Mouse (Mus musculus): ENCODE results near the gene Ism2. TPM values are rescaled to one million over a fixed set of nuclear protein-coding genes. Genes with fewer than 3 reads are reported as not detected.
A peak's percentile ranks its signal among the peaks of the same experiment; 100 is the strongest.

The Ism2 gene
- polyA plus RNA-seq (2015; fragmentation: Nextera tagmentation; extraction: Ambion mirVana), result 1.1 and 1.6 TPM in 2 replicates

GRCm38 (mm10) chr12:87299657-87300440, at the start of gene Ism2:
Ism2 (minus strand) TSS chr12:87299705.
- Histone ChIP-seq H3K4me1 (peaks cover 11% of the 10 kb centered on the region; the same call in 1 of the 2 replicates), H3K4me3 (peak within 1 kb of the TSS; percentile 75), H3K27me3 (peaks cover 33% of the 10 kb centered on the region), H3K36me3 (no peaks in the 10 kb centered on the region), H3K9ac (peak within 1 kb of the TSS; percentile 77), H3K4me2 (peak within 1 kb of the TSS; percentile 99), H3K9me3 (no peaks in the 10 kb centered on the region), H3K27ac (no peak within 1 kb of the TSS)
- under 1% methylated on average over 86 of the region's 86 CpGs for WGBS
- no peak for ATAC-seq (ENCODE audit: insufficient number of reproducible peaks, insufficient read depth, low FRiP score, low TSS enrichment, low read depth)

- H3K36me3 ChIP-seq, result peaks cover 22% of the 10 kb centered on the region
Observed at GRCm38 (mm10) chr12:87348029-87348428, 48.5 kb upstream of the Ism2 start.

GRCm38 (mm10) chr12:87347511-87347910, 48.0 kb upstream of the Ism2 start:
- Histone ChIP-seq H3K9ac (no peak overlapping the region), H3K4me1 (no peaks in the 10 kb centered on the region), H3K9me3 (no peaks in the 10 kb centered on the region), H3K4me2 (no peak overlapping the region), H3K27me3 (no peaks in the 10 kb centered on the region), H3K27ac (no peak overlapping the region), H3K36me3 (peaks cover 22% of the 10 kb centered on the region), H3K4me3 (no peak overlapping the region)
- no peak for ATAC-seq (ENCODE audit: insufficient number of reproducible peaks, insufficient read depth, low FRiP score, low TSS enrichment, low read depth)
- 95% methylated on average over 2 of the region's 2 CpGs for WGBS

More at GRCm38 (mm10) chr12:87348029-87348428, 48.5 kb upstream of the Ism2 start:
- no peaks in the 10 kb centered on the region for H3K27me3 ChIP-seq
- ATAC-seq (ENCODE audit: insufficient number of reproducible peaks, insufficient read depth, low FRiP score, low TSS enrichment, low read depth), result no peak
- H3K4me1 ChIP-seq, result no peaks in the 10 kb centered on the region
- no peak overlapping the region for H3K4me2 ChIP-seq
- no peak overlapping the region for H3K27ac ChIP-seq
- no peak overlapping the region for H3K9ac ChIP-seq
- no peaks in the 10 kb centered on the region for H3K9me3 ChIP-seq
- H3K4me3 ChIP-seq, result no peak overlapping the region
- WGBS, result 85% methylated on average over 2 of the region's 2 CpGs

GRCm38 (mm10) chr12:87343084-87343605, 43.6 kb upstream of the Ism2 start:
- H3K9me3 ChIP-seq, result no peaks in the 10 kb centered on the region
- peaks cover 29% of the 10 kb centered on the region for H3K36me3 ChIP-seq
- ATAC-seq (ENCODE audit: insufficient number of reproducible peaks, insufficient read depth, low FRiP score, low TSS enrichment, low read depth), result no peak

GRCm38 (mm10) chr12:87338082-87338481, 38.6 kb upstream of the Ism2 start:
- no peaks in the 10 kb centered on the region for H3K27me3 ChIP-seq
- no peak overlapping the region for H3K9ac ChIP-seq
- no peaks in the 10 kb centered on the region for H3K9me3 ChIP-seq
- WGBS, result 75% methylated on average over 4 of the region's 4 CpGs
- H3K4me1 ChIP-seq, result no peaks in the 10 kb centered on the region
- no peak overlapping the region for H3K4me2 ChIP-seq
- H3K36me3 ChIP-seq, result peaks cover 12% of the 10 kb centered on the region
- H3K4me3 ChIP-seq, result no peak overlapping the region
- H3K27ac ChIP-seq, result no peak overlapping the region
- ATAC-seq (ENCODE audit: insufficient number of reproducible peaks, insufficient read depth, low FRiP score, low TSS enrichment, low read depth), result no peak

More at GRCm38 (mm10) chr12:87343084-87343605, 43.6 kb upstream of the Ism2 start:
- no peak overlapping the region for H3K9ac ChIP-seq
- H3K27ac ChIP-seq, result no peak overlapping the region
- no peaks in the 10 kb centered on the region for H3K27me3 ChIP-seq
- no peak overlapping the region for H3K4me3 ChIP-seq
- no peak overlapping the region for H3K4me2 ChIP-seq
- no peaks in the 10 kb centered on the region for H3K4me1 ChIP-seq

- Histone ChIP-seq H3K27me3 (no peaks in the 10 kb centered on the region), H3K9me3 (no peaks in the 10 kb centered on the region), H3K4me3 (no peak overlapping the region), H3K27ac (no peak overlapping the region), H3K4me1 (peaks cover 12% of the 10 kb centered on the region; the same call in 1 of the 2 replicates), H3K36me3 (no peaks in the 10 kb centered on the region), H3K9ac (no peak overlapping the region), H3K4me2 (no peak overlapping the region)
- 36% methylated on average over 2 of the region's 2 CpGs for WGBS
- ATAC-seq (ENCODE audit: insufficient number of reproducible peaks, insufficient read depth, low FRiP score, low TSS enrichment, low read depth), result no peak
Observed at GRCm38 (mm10) chr12:87334886-87335285, 35.4 kb upstream of the Ism2 start.

- Histone ChIP-seq H3K4me3 (no peak overlapping the region), H3K9ac (no peak overlapping the region), H3K36me3 (no peaks in the 10 kb centered on the region), H3K4me1 (peaks cover 14% of the 10 kb centered on the region; the same call in 1 of the 2 replicates), H3K4me2 (no peak overlapping the region), H3K27me3 (no peaks in the 10 kb centered on the region), H3K27ac (no peak overlapping the region), H3K9me3 (no peaks in the 10 kb centered on the region)
- no peak for ATAC-seq (ENCODE audit: insufficient number of reproducible peaks, insufficient read depth, low FRiP score, low TSS enrichment, low read depth)
Observed at GRCm38 (mm10) chr12:87333794-87334193, 34.3 kb upstream of the Ism2 start.

- H3K36me3 ChIP-seq, result no peaks in the 10 kb centered on the region
- WGBS, result 83% methylated on average over 4 of the region's 4 CpGs
- H3K27me3 ChIP-seq, result no peaks in the 10 kb centered on the region
- no peak overlapping the region for H3K27ac ChIP-seq
- no peak overlapping the region for H3K4me2 ChIP-seq
- H3K4me1 ChIP-seq, result peaks cover 19% of the 10 kb centered on the region; the same call in 1 of the 2 replicates
- no peak overlapping the region for H3K9ac ChIP-seq
- no peak overlapping the region for H3K4me3 ChIP-seq
- no peaks in the 10 kb centered on the region for H3K9me3 ChIP-seq
- no peak for ATAC-seq (ENCODE audit: insufficient number of reproducible peaks, insufficient read depth, low FRiP score, low TSS enrichment, low read depth)
Observed at GRCm38 (mm10) chr12:87332511-87332910, 33.0 kb upstream of the Ism2 start.

GRCm38 (mm10) chr12:87331908-87332307, 32.4 kb upstream of the Ism2 start:
- no peaks in the 10 kb centered on the region for H3K9me3 ChIP-seq
- no peak overlapping the region for H3K4me2 ChIP-seq
- H3K27me3 ChIP-seq, result no peaks in the 10 kb centered on the region
- 55% methylated on average over 5 of the region's 5 CpGs for WGBS
- H3K4me1 ChIP-seq, result peaks cover 21% of the 10 kb centered on the region; the same call in 1 of the 2 replicates
- H3K36me3 ChIP-seq, result no peaks in the 10 kb centered on the region
- no peak overlapping the region for H3K27ac ChIP-seq
- H3K4me3 ChIP-seq, result no peak overlapping the region
- ATAC-seq (ENCODE audit: insufficient number of reproducible peaks, insufficient read depth, low FRiP score, low TSS enrichment, low read depth), result no peak
- no peak overlapping the region for H3K9ac ChIP-seq

GRCm38 (mm10) chr12:87331053-87331456, 31.6 kb upstream of the Ism2 start:
- ATAC-seq (ENCODE audit: insufficient number of reproducible peaks, insufficient read depth, low FRiP score, low TSS enrichment, low read depth), result no peak
- Histone ChIP-seq H3K36me3 (0 out of 2 replicates have a peak, but pooled peaks cover 3% of the 10 kb centered on the region), H3K4me2 (no peak overlapping the region), H3K4me1 (peaks cover 21% of the 10 kb centered on the region; the same call in 1 of the 2 replicates), H3K9ac (peak overlapping the region; percentile 21; the same call in 1 of the 2 replicates), H3K9me3 (no peaks in the 10 kb centered on the region), H3K27ac (0 out of 2 replicates have a peak overlapping the region, but pooled peaks have one; percentile 44), H3K4me3 (no peak overlapping the region), H3K27me3 (no peaks in the 10 kb centered on the region)
- 40% methylated on average over 6 of the region's 6 CpGs for WGBS

- Histone ChIP-seq H3K27me3 (no peaks in the 10 kb centered on the region), H3K9ac (no peak overlapping the region), H3K27ac (no peak overlapping the region), H3K4me3 (no peak overlapping the region), H3K4me2 (no peak overlapping the region), H3K36me3 (0 out of 2 replicates have a peak, but pooled peaks cover 5% of the 10 kb centered on the region), H3K9me3 (no peaks in the 10 kb centered on the region), H3K4me1 (peaks cover 21% of the 10 kb centered on the region; the same call in 1 of the 2 replicates)
- ATAC-seq (ENCODE audit: insufficient number of reproducible peaks, insufficient read depth, low FRiP score, low TSS enrichment, low read depth), result no peak
- 41% methylated on average over 2 of the region's 2 CpGs for WGBS
Observed at GRCm38 (mm10) chr12:87330213-87330612, 30.7 kb upstream of the Ism2 start.

- no peak overlapping the region for H3K9ac ChIP-seq
- H3K27ac ChIP-seq, result no peak overlapping the region
- 51% methylated on average over 4 of the region's 4 CpGs for WGBS
- H3K4me3 ChIP-seq, result no peak overlapping the region
- H3K4me2 ChIP-seq, result no peak overlapping the region
- peaks cover 21% of the 10 kb centered on the region; the same call in 1 of the 2 replicates for H3K4me1 ChIP-seq
- no peaks in the 10 kb centered on the region for H3K27me3 ChIP-seq
- H3K9me3 ChIP-seq, result no peaks in the 10 kb centered on the region
- ATAC-seq (ENCODE audit: insufficient number of reproducible peaks, insufficient read depth, low FRiP score, low TSS enrichment, low read depth), result no peak
- peaks cover 15% of the 10 kb centered on the region; the same call in 1 of the 2 replicates for H3K36me3 ChIP-seq
Observed at GRCm38 (mm10) chr12:87328025-87328424, 28.5 kb upstream of the Ism2 start.
